Mouse (Mus musculus) neural tube, embryonic 13.5 days (tissue): ENCODE data around the gene Exosc3. TPM values are rescaled to one million over a fixed set of nuclear protein-coding genes. Genes with fewer than 3 reads are reported as not detected.
A peak's percentile ranks its signal among the peaks of the same experiment; 100 is the strongest.
"Not testable (repeated sequence)": the region's sequence is repeated elsewhere in the genome, so short reads cannot be mapped to it uniquely, and the experiment has no call there.

Source experiments
- ATAC-seq: fragments of 200-750 bp; cut with Nextera tagmentation; 2 replicates; pipeline ENCODE4 v1.8.0; 2017; ENCODE audit warnings: low read depth, mild to moderate bottlenecking, moderate TSS enrichment, moderate library complexity
- H3K27ac ChIP-seq: fragments of 300-500 bp; sonication (generic); replicated peaks from 2 replicates; pipeline ENCODE4 v1.5.1; 2015; ENCODE audit warnings: moderate library complexity, mild to moderate bottlenecking, inconsistent platforms
- H3K27me3 ChIP-seq: fragments of 300-500 bp; sonication (generic); 2 replicates; pipeline ENCODE4 v1.6.1; 2015; ENCODE audit warnings: mild to moderate bottlenecking, inconsistent platforms
- H3K36me3 ChIP-seq: fragments of 300-500 bp; sonication (generic); 2 replicates; pipeline ENCODE4 v1.6.1; 2015; ENCODE audit warnings: mild to moderate bottlenecking, inconsistent platforms
- H3K4me1 ChIP-seq: fragments of 300-500 bp; sonication (generic); replicated peaks from 2 replicates; pipeline ENCODE4 v1.6.1; 2015; ENCODE audit warnings: inconsistent platforms
- H3K4me2 ChIP-seq: fragments of 300-500 bp; sonication (generic); 2 replicates; pipeline ENCODE4 v1.6.1; 2015; ENCODE audit warnings: inconsistent platforms, mild to moderate bottlenecking, moderate library complexity
- H3K4me3 ChIP-seq: fragments of 300-500 bp; sonication (generic); 2 replicates; pipeline ENCODE4 v1.5.1; 2015; ENCODE audit warnings: mild to moderate bottlenecking, inconsistent platforms
- H3K9ac ChIP-seq: fragments of 300-500 bp; sonication (generic); 2 replicates; pipeline ENCODE4 v1.6.1; 2015; ENCODE audit warnings: moderate library complexity, mild to moderate bottlenecking, inconsistent platforms
- H3K9me3 ChIP-seq: fragments of 300-500 bp; sonication (generic); 2 replicates; pipeline ENCODE4 v1.6.1; 2016; ENCODE audit warnings: inconsistent platforms
- WGBS: fragments of 180-500 bp; shearing (Covaris S2); methylation state at CpG from one replicate; pipeline ENCODE4 v1.1.7; 2015; 5-methylcytosine and 5-hydroxymethylcytosine counted together
- polyA plus RNA-seq: library from polyadenylated mRNA; unstranded; fragments of >200 nt; fragmentation: Nextera tagmentation; extraction: Ambion mirVana; gene quantifications from 2 replicates; pipeline ENCODE4 v1.2.1, GENCODE M21; 2015

Exosc3 gene
- polyA plus RNA-seq = 39.7 and 53.4 TPM in 2 replicates

DNA sequence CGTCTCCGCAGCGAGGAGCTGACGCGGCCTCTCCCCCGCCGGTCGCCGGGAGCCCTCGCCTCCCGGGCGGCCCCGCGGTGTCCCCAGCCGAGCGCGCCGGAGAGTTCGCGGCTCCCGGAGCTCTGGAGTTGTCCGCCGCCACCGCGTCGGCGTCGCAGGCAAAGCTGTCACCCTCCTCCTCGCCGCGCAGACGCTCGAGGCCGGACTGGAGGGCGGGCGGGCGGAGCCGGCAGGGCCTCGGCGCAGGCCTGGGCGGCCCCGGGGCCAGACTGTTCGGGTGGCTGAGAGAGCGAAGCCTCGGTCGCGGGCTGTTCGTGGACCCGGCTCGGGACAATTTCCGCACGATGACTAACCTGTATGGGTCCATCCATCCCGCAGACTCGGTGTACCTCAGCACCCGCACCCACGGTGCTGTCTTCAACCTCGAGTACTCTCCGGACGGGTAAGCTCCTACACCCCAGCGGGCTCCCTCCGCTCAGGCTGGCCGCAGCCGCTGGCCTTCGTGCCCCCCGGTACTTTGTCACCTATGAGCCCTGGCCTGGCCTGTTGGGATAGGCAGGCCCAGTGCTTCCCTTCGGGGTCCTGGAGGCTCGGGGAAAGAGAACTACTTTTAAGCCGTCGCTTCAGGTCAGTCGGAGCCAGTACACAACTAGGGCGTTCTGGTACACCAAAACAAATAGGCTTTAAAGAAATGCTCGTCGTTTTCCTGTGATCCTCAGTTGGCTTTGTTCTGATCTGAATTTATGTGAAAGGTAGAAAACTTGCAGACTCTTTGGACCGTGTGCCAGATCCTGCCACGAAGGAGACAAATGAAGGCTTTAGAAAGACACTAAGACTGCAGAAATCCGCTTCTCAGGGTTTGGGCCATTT, at the start of gene Exosc3:
Gene Exosc3, minus strand, starts transcription at position 447 of the 870 bp plus-strand sequence.
- Histone ChIP-seq H3K27me3 (no peaks in the 10 kb centered on the region), H3K27ac (peak within 1 kb of the TSS; percentile 94), H3K36me3 (peaks cover 16% of the 10 kb centered on the region; the same call in 1 of the 2 replicates), H3K4me3 (peak within 1 kb of the TSS; percentile 97), H3K9ac (peak within 1 kb of the TSS; percentile 93), H3K4me2 (peak within 1 kb of the TSS; percentile 93), H3K4me1 (peaks cover 42% of the 10 kb centered on the region), H3K9me3 (no peaks in the 10 kb centered on the region)
- WGBS = under 1% methylated on average over 75 of the region's 76 CpGs
- ATAC-seq = peak; percentile 88

DNA sequence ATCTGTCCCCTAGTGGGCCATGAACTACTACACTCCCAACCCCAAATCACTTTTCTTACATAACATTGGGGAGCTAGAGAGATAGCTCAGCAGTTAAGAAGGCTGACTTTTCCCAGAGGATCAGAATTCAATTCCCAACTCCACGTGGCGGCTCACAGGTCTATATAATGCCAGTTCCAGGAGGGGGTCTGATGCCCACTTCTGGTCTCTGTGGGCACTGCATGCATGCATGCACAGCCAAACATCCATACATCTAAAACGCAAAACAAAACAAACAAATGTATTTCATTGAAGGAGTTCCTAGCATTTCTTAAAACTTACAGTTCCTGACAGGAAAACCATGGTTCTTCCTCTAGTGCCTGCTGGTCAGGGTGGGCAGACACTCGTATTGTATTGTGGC, 49.6 kb upstream of the Exosc3 start:
- H3K27ac ChIP-seq = no peak overlapping the region
- peaks cover 13% of the 10 kb centered on the region for H3K36me3 ChIP-seq
- H3K4me3 ChIP-seq = no peak overlapping the region
- no peak overlapping the region for H3K4me2 ChIP-seq
- no peaks in the 10 kb centered on the region for H3K4me1 ChIP-seq
- H3K9ac ChIP-seq = no peak overlapping the region
- 71% methylated on average over 4 of the region's 4 CpGs for WGBS
- H3K27me3 ChIP-seq = no peaks in the 10 kb centered on the region
- ATAC-seq = no peak
- peaks cover 5% of the 10 kb centered on the region; the same call in 1 of the 2 replicates for H3K9me3 ChIP-seq

DNA sequence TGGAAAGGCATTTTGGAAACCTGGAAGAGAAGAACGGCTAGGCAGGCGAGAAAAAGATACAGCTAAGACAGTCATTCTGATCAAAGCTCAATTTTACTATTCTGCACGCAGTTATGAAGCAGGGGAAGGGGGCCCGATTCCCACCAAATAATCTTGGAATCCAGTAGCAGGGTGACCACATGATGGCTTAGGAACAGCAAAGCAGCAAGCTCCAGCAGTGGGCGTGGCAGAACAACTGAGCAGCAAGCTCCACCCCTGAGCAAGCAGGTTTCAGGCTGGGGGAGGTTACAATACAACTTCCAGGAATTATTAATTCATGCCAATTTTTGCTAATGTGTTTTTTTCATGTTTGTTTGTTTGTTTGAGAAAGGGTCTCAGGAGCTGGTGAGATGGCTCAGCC, 44.8 kb upstream of the Exosc3 start:
- H3K4me1 ChIP-seq, H3K27me3 ChIP-seq, H3K9me3 ChIP-seq, H3K4me3 ChIP-seq, H3K36me3 ChIP-seq, H3K9ac ChIP-seq, H3K27ac ChIP-seq, H3K4me2 ChIP-seq, ATAC-seq: not testable (repeated sequence)
- 98% methylated on average over 5 of the region's 5 CpGs for WGBS

DNA sequence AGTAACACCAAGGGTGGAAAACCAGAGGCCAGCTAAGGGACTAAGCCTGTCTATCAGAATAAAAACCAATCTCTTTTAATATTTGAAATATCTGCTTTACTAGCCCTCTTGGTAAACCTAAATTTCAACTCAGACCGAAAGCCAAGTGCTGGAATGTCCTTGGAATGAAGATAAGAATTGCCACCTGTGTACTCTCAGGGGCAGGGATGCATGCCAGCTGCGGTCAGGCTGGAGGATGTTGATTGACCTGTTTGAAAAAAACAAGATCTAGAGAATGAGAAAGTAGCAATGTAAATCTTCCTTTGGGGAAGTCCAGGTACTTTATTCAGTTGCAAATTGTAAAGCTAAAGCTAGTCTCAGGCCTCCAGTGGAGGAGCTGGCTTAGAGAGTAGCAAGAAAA, 39.6 kb upstream of the Exosc3 start:
- not testable (repeated sequence) for H3K9me3 ChIP-seq, H3K4me3 ChIP-seq, H3K9ac ChIP-seq, H3K27me3 ChIP-seq, H3K27ac ChIP-seq, H3K4me1 ChIP-seq, ATAC-seq, H3K4me2 ChIP-seq
- WGBS = 92% methylated on average over 2 of the region's 2 CpGs
- peaks cover 12% of the 10 kb centered on the region; the same call in 1 of the 2 replicates for H3K36me3 ChIP-seq

DNA sequence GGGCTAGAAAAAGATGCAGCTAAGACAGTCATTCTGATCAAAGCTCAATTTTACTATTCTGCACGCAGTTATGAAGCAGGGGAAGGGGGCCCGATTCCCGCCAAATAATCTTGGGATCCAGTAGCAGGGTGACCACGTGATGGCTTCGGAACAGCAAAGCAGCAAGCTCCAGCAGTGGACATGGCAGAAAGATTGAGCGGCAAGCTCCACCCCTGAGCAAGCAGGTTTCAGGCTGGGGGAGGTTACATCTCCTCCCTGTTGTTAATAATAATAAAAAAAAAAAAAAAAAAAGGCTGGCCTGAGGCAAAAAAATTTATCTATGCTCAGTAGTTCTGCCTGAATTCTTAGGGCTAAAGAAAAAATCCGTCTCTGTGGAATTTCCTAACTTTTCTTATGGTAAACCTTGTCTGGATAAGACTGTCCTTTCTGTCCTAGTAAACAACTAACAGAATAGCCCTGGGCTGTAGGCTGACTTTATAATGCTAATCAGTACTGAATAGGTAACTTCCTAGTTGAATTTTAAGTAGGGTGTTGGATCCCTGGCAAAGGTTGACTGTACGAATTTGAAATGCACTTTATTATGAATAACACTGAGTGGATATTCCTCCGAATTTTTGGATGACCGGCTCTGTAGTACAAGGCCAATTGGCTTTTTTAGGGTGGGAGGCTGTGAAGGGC, 38.5 kb upstream of the Exosc3 start:
- WGBS = 90% methylated on average over 10 of the region's 10 CpGs
- ATAC-seq, H3K4me3 ChIP-seq, H3K4me2 ChIP-seq, H3K27ac ChIP-seq, H3K4me1 ChIP-seq, H3K27me3 ChIP-seq, H3K9me3 ChIP-seq, H3K9ac ChIP-seq: not testable (repeated sequence)
- peaks cover 22% of the 10 kb centered on the region for H3K36me3 ChIP-seq

DNA sequence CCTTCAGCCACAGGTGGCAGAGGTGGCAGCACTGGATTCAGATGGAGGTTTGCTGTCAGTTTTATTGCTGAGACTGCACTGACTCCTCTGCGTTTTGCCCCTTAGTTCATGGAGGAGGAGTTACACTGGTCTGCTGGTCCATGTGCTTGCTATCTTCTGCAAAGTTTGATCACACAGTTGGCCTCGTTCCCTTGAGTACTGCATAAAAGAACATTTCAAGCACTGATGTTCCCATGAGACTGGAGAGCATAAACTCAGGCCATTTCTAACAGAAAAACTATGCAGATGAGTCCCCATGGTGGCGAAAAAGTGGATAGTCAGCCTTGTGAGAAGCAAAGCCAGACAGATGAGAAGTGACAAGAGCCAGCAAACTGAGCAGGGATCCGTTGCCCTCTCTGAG, 34.0 kb upstream of the Exosc3 start:
- Histone ChIP-seq H3K9ac (no peak overlapping the region), H3K36me3 (peaks cover 65% of the 10 kb centered on the region), H3K27me3 (no peaks in the 10 kb centered on the region), H3K9me3 (no peaks in the 10 kb centered on the region), H3K27ac (no peak overlapping the region), H3K4me3 (no peak overlapping the region), H3K4me2 (no peak overlapping the region), H3K4me1 (no peaks in the 10 kb centered on the region)
- no peak for ATAC-seq
- 83% methylated on average over 4 of the region's 4 CpGs for WGBS

DNA sequence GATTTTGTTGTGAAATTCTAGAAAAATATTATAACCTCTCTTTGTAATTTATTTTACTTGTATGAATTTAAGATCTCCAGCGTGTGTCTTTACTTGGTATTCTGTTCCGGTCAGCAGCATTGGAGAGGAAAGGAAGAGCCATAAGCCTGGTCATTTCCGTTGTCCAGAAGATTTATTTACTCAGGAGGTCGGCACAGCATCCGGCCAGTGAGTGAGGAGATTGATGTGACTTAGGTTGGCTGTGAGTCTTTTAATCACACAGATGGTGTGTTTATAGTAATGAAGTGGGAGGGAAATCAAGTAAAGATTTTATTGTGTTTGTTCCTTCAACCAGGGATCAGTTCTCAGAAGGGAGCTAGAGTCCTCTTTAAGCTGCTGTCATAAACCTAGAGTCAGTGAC, 32.3 kb upstream of the Exosc3 start:
- Histone ChIP-seq H3K27me3 (no peaks in the 10 kb centered on the region), H3K36me3 (peaks cover 80% of the 10 kb centered on the region), H3K9me3 (no peaks in the 10 kb centered on the region), H3K9ac (no peak overlapping the region), H3K4me2 (no peak overlapping the region), H3K4me1 (no peaks in the 10 kb centered on the region), H3K4me3 (no peak overlapping the region), H3K27ac (no peak overlapping the region)
- WGBS = 64% methylated on average over 5 of the region's 5 CpGs
- ATAC-seq = no peak

DNA sequence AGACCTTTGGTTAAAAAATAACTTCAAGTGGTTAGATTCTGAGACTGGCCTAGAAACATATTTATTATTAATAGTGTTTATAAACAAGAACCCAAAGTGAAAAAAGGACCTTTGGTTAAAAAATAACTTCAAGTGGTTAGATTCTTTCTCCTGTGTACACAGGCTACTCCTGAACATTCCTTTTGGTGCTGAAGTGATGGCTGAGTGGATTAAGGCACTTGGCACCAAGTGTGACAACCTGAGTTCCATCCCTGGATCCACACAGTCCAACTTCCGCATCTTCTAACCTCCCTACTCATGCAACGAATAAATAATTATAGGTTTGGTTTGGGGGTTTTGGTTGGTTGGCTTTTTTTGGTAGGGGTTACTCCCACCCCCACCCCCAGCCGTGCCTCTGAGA, 28.7 kb upstream of the Exosc3 start:
- Histone ChIP-seq H3K4me2 (no peak overlapping the region), H3K27ac (no peak overlapping the region), H3K4me3 (no peak overlapping the region), H3K27me3 (no peaks in the 10 kb centered on the region), H3K9me3 (no peaks in the 10 kb centered on the region), H3K36me3 (peaks cover 72% of the 10 kb centered on the region), H3K4me1 (no peaks in the 10 kb centered on the region), H3K9ac (no peak overlapping the region)
- no peak for ATAC-seq
- 91% methylated on average over 3 of the region's 3 CpGs for WGBS

DNA sequence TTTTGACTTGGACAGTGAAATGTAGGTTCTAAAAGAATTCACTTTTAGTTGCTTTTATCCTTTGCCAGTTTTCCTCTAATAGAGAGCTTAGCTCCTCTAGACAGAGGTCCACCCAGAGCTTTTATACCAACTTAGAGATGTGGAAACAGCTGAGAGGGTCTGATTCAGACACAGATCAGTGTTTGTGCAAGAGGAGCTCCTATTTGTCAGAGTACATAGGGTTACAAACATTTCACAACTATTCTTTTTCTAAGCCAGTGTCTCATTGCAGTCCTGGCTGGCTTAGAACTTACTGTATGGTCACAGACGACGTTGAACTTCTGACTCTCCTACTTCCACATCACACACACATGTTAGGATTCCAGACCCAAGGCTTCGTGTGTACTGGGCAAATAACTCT, 14.1 kb upstream of the Exosc3 start:
- no peak overlapping the region for H3K9ac ChIP-seq
- H3K4me1 ChIP-seq = no peaks in the 10 kb centered on the region
- no peaks in the 10 kb centered on the region for H3K27me3 ChIP-seq
- H3K4me2 ChIP-seq = no peak overlapping the region
- H3K27ac ChIP-seq = no peak overlapping the region
- ATAC-seq = no peak
- 93% methylated on average over 3 of the region's 3 CpGs for WGBS
- H3K4me3 ChIP-seq = no peak overlapping the region
- peaks cover 33% of the 10 kb centered on the region for H3K36me3 ChIP-seq
- no peaks in the 10 kb centered on the region for H3K9me3 ChIP-seq

DNA sequence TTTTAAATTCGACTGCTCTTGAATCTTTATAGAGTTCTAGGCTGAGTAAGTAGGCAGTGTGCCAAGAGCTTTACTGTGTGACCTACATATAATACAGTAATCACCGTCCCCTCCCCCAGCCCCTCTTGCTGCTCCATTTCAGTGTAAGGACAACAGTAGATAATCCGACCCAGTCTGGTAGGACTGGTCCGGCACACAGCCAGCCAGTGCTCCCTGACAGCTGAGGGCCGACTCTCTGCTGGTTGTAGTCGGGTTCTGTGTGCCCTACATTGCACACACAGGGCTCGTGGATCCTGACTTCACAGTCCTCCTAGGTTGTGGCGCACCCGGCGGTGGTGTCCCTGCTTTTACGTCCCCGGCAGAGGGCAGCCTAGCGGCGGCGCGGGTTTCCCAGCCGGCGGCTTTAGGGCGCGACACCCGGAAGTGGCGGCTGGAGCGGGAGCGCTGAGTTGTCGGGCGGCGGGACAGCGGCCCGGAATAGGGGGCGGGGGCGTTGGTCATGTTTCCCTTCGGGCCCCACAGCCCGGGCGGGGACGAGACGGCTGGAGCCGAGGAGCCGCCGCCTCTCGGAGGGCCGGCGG, 773 bp downstream of the Exosc3 start, which contains the start of gene Dcaf10:
Gene Dcaf10, plus strand, starts transcription at position 433 of the 581 bp plus-strand sequence.
- H3K9ac ChIP-seq = peak within 1 kb of the TSS; percentile 93
- peaks cover 38% of the 10 kb centered on the region for H3K4me1 ChIP-seq
- H3K27me3 ChIP-seq = no peaks in the 10 kb centered on the region
- H3K4me2 ChIP-seq = peak within 1 kb of the TSS; percentile 93
- peak within 1 kb of the TSS; percentile 94 for H3K27ac ChIP-seq
- peak within 1 kb of the TSS; percentile 97 for H3K4me3 ChIP-seq
- peak; percentile 95 for ATAC-seq
- H3K36me3 ChIP-seq = 0 out of 2 replicates have a peak, but pooled peaks cover 12% of the 10 kb centered on the region
- no peaks in the 10 kb centered on the region for H3K9me3 ChIP-seq
- 1% methylated on average over 38 of the region's 42 CpGs for WGBS

DNA sequence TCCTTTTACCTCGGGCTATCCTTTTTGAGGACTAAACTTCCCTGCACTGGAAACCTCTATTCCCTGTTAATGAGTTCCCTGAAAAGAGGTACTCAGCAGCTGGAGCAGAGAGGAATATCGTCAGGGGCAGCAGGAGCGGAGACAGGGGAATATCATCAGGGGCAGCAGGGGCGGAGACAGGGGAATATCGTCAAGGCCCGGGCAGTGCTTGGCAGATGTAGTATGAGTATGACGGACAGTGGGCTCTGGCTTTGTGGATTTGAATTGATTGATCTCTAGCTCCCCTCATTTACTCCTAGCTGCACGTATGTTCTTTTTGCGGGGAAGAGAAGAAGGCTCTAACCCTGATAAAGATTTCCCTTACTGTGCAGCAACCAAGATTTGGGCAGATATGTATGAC, 1.3 kb downstream of the Exosc3 start:
- ATAC-seq = no peak
- peak overlapping the region; percentile 93 for H3K9ac ChIP-seq
- H3K4me2 ChIP-seq = peak overlapping the region; percentile 93
- 50% methylated on average over 9 of the region's 9 CpGs for WGBS
- H3K27ac ChIP-seq = peak overlapping the region; percentile 94
- peaks cover 37% of the 10 kb centered on the region for H3K4me1 ChIP-seq
- H3K9me3 ChIP-seq = no peaks in the 10 kb centered on the region
- H3K36me3 ChIP-seq = 0 out of 2 replicates have a peak, but pooled peaks cover 10% of the 10 kb centered on the region
- no peaks in the 10 kb centered on the region for H3K27me3 ChIP-seq
- H3K4me3 ChIP-seq = peak overlapping the region; percentile 97

DNA sequence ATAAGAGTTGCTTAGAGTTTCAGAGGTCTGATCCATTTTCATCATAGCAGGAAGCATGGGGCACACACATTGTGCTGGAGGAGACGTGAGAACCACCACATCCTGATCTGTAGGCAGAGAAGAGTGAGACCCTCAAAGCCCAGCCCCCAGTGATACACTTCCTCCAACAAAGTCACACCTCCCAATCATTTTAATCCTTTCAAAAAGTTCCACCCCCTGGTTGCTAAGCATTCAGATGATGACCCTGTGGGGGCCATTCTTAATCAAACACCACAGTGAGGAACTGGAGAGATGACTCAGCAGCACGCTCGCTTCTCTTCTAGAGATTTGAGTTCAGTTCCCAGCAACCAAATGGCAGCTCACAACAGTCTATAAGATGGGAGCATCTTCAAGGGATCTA, 10.1 kb downstream of the Exosc3 start:
- peaks cover 9% of the 10 kb centered on the region; the same call in 1 of the 2 replicates for H3K27me3 ChIP-seq
- no peaks in the 10 kb centered on the region for H3K36me3 ChIP-seq
- no peak overlapping the region for H3K27ac ChIP-seq
- no peak overlapping the region for H3K9ac ChIP-seq
- WGBS = 74% methylated on average over 3 of the region's 3 CpGs
- H3K4me2 ChIP-seq = no peak overlapping the region
- no peaks in the 10 kb centered on the region for H3K9me3 ChIP-seq
- no peak overlapping the region for H3K4me3 ChIP-seq
- no peak for ATAC-seq
- no peaks in the 10 kb centered on the region for H3K4me1 ChIP-seq
